Mouse (Mus musculus): ENCODE measurements around the gene Defb42.

DNA sequence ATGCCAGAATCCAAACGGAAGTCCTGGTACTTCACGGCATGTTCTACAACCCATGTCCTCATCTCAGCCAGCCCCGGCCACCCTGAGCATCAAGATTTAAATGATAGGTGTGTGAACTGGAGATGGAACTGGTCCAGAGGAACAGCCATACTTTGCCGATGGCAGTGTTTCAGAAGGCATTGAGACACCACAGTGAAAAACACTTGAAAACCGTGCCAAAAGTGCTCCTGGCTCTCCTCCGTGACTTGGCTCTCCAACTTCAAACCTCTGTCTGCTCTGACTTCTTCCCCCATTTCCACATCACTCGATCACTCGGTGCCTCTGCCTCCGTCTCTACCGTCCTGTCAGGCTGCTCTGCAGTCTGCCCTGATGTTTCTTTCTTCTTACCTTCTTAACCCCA, 13.6 kb downstream of the Defb42 start:
- no peak for TF ChIP-seq CTCF (IDR thresholded peaks at IDR 0.05; ENCODE audit: insufficient read depth, low read depth, low read length)
- TF ChIP-seq POLR2A (IDR thresholded peaks at IDR 0.05; ENCODE audit: insufficient read depth, low read depth, low read length) = no peak
